Mouse (Mus musculus) layer of hippocampus, postnatal 10 days (tissue): Measurements from ENCODE around the gene Rpl19. TPM values are rescaled to one million over a fixed set of nuclear protein-coding genes. Genes with fewer than 3 reads are reported as not detected.

Experiments used
- DNase-seq, 2 experiments: peaks; one replicate each; pipeline ENCODE4 v3.0.0; 2021; ENCODE audit warnings: low spot score in 2 of 2
- total RNA-seq, 2 experiments: library from RNA; stranded (reverse); gene quantifications; 2 replicates each; pipeline ENCODE4 v1.2.3; 2021

Gene Rpl19
- total RNA-seq, 2 experiments from 2014 or later = 648 to 672 TPM

- no peak for DNase-seq
Measured at GRCm38 (mm10) chr11:98050520-98050815, 24.0 kb downstream of the Rpl19 start.

- no peak for DNase-seq
Measured at GRCm38 (mm10) chr11:98050940-98051339, 24.4 kb downstream of the Rpl19 start.

- DNase-seq = no peak
Measured at GRCm38 (mm10) chr11:98051611-98052128, 25.2 kb downstream of the Rpl19 start.

- DNase-seq = no peak
Measured at GRCm38 (mm10) chr11:98052129-98052988, 25.8 kb downstream of the Rpl19 start.

- peak; percentile 58 to 70 for DNase-seq
Measured at GRCm38 (mm10) chr11:98052989-98053834, 26.7 kb downstream of the Rpl19 start, which contains the start of gene Stac2. Gene Stac2 (minus strand): TSS chr11:98053462.

GRCm38 (mm10) chr11:98057466-98057865 is 31.0 kb downstream of the Rpl19 start:
- DNase-seq = no peak

GRCm38 (mm10) chr11:98057998-98058397 is 31.5 kb downstream of the Rpl19 start:
- DNase-seq = no peak

GRCm38 (mm10) chr11:98059662-98060061 is 33.2 kb downstream of the Rpl19 start:
- DNase-seq = no peak

- no peak for DNase-seq
Measured at GRCm38 (mm10) chr11:98060104-98060692, 33.7 kb downstream of the Rpl19 start.

GRCm38 (mm10) chr11:98061441-98061840 is 34.9 kb downstream of the Rpl19 start:
- no peak for DNase-seq

GRCm38 (mm10) chr11:98061904-98062562 is 35.5 kb downstream of the Rpl19 start:
- peak; percentile 66 to 72 for DNase-seq

GRCm38 (mm10) chr11:98066201-98066600 is 39.7 kb downstream of the Rpl19 start:
- no peak for DNase-seq

- no peak for DNase-seq
Measured at GRCm38 (mm10) chr11:98067255-98067654, 40.7 kb downstream of the Rpl19 start.

- DNase-seq = no peak
Measured at GRCm38 (mm10) chr11:98073442-98073841, 46.9 kb downstream of the Rpl19 start.

- DNase-seq = peak; percentile 94 to 95
Measured at GRCm38 (mm10) chr11:98075195-98075808, 48.8 kb downstream of the Rpl19 start.

GRCm38 (mm10) chr11:98077086-98077485 is 50.6 kb downstream of the Rpl19 start:
- DNase-seq = no peak
